Mouse (Mus musculus) left cerebral cortex, adult 6 months (tissue): ENCODE measurements around the gene Gm49318. TPM values are rescaled to one million over a fixed set of nuclear protein-coding genes. Genes with fewer than 3 reads are reported as not detected.

Experiments
- long read RNA-seq, 2 experiments: library from polyadenylated mRNA; unstranded; transcript quantifications; one replicate each; pipeline ENCODE4 v2.0.0; 2019 to 2020
- polyA plus RNA-seq: library from polyadenylated mRNA; unstranded; fragments of <200 nt; fragmentation: Nextera tagmentation; gene quantifications from 2 replicates; pipeline ENCODE4 v1.2.3, GENCODE M21; 2021

Gm49318 gene
- not detected in 2 replicates for polyA plus RNA-seq
- long read RNA-seq, experiment 1, partial matches to known transcripts: 1 of 4 reads
- long read RNA-seq, experiment 1, other reads (novel, unspliced or antisense): 3 of 4 reads
- long read RNA-seq, experiment 2, partial matches to known transcripts: 0 of 1 reads
- long read RNA-seq, experiment 2, other reads (novel, unspliced or antisense): 1 of 1 reads

GRCm38 (mm10) chr9:22070791-22071573, at the start of gene Gm49318, which contains the start of gene Zfp653:
TSS of gene Gm49318 (minus strand) at chr9:22071259.
TSS of gene Zfp653 (minus strand) at chr9:22071376.

GRCm38 (mm10) chr9:22116740-22117426, 45.8 kb upstream of the Gm49318 start, which contains the start of gene Elof1:
TSS of gene Elof1 (minus strand) at chr9:22117172.

GRCm38 (mm10) chr9:22098993-22099696, 28.1 kb upstream of the Gm49318 start, which contains the start of gene Cnn1:
TSS of gene Cnn1 (plus strand) at chr9:22099216.

GRCm38 (mm10) chr9:22085022-22085834, 14.2 kb upstream of the Gm49318 start, which contains the start of gene Ecsit:
TSS of gene Ecsit (minus strand) at chr9:22085438.

GRCm38 (mm10) chr9:22051958-22052254, 19.2 kb downstream of the Gm49318 start, which contains the start of gene Elavl3:
TSS of gene Elavl3 (minus strand) at chr9:22052023.

GRCm38 (mm10) chr9:22002194-22003162, 68.6 kb downstream of the Gm49318 start, which contains the start of the genes Ccdc151 and Prkcsh:
TSS of gene Ccdc151 (minus strand) at chr9:22002634.
TSS of gene Prkcsh (plus strand) at chr9:22002806.

GRCm38 (mm10) chr9:21989230-21990110, 81.6 kb downstream of the Gm49318 start, which contains the start of gene Rgl3:
TSS of gene Rgl3 (minus strand) at chr9:21989446.

Other genes with a start within 250 kb of the Gm49318 start
- not detected in 2 replicates for gene Angptl8, start 235.7 kb downstream of the Gm49318 start, polyA plus RNA-seq
- 3.2 and 3.9 TPM in 2 replicates for gene Dock6, start 218.6 kb downstream of the Gm49318 start, polyA plus RNA-seq
- 6.7 and 6.8 TPM in 2 replicates for gene Rab3d, start 153.1 kb downstream of the Gm49318 start, polyA plus RNA-seq
- 8.4 and 9.2 TPM in 2 replicates for gene Ccdc159, start 143.8 kb downstream of the Gm49318 start, polyA plus RNA-seq
- 87.3 and 88.2 TPM in 2 replicates for gene Tmem205, start 143.7 kb downstream of the Gm49318 start, polyA plus RNA-seq
- gene Plppr2, start 134.2 kb downstream of the Gm49318 start, polyA plus RNA-seq: 75.3 and 142 TPM in 2 replicates
- 6.2 and 17.7 TPM in 2 replicates for gene Swsap1, start 115.5 kb downstream of the Gm49318 start, polyA plus RNA-seq
- 16.7 and 18.2 TPM in 2 replicates for gene Epor, start 107.8 kb downstream of the Gm49318 start, polyA plus RNA-seq
- 1.0 and 1.5 TPM in 2 replicates for gene Rgl3, start 81.8 kb downstream of the Gm49318 start, polyA plus RNA-seq
- 2.7 TPM in 2 replicates for gene Ccdc151, start 68.6 kb downstream of the Gm49318 start, polyA plus RNA-seq
- gene Prkcsh, start 68.5 kb downstream of the Gm49318 start, polyA plus RNA-seq: 24.2 and 25.2 TPM in 2 replicates
- gene Elavl3, start 19.2 kb downstream of the Gm49318 start, polyA plus RNA-seq: 21.2 and 23.5 TPM in 2 replicates
- gene Zfp653, start 117 bp upstream of the Gm49318 start, polyA plus RNA-seq: 3.5 and 4.6 TPM in 2 replicates
- 51.1 and 51.8 TPM in 2 replicates for gene Ecsit, start 14.2 kb upstream of the Gm49318 start, polyA plus RNA-seq
- gene Cnn1, start 28.0 kb upstream of the Gm49318 start, polyA plus RNA-seq: 0.49 and 0.67 TPM in 2 replicates
- 175 and 193 TPM in 2 replicates for gene Elof1, start 45.9 kb upstream of the Gm49318 start, polyA plus RNA-seq
- gene Acp5, start 64.5 kb upstream of the Gm49318 start, polyA plus RNA-seq: 0.21 and 0.39 TPM in 2 replicates
- 173 and 183 TPM in 2 replicates for gene Pigyl, start 85.6 kb upstream of the Gm49318 start, polyA plus RNA-seq
- gene Zfp872, start 116.8 kb upstream of the Gm49318 start, polyA plus RNA-seq: 0.06 TPM in 1 of 2 replicates, not detected in the other
- 11.1 and 12.7 TPM in 2 replicates for gene Zfp809, start 154.5 kb upstream of the Gm49318 start, polyA plus RNA-seq
- gene Zfp599, start 188.6 kb upstream of the Gm49318 start, polyA plus RNA-seq: 1.9 and 3.0 TPM in 2 replicates
- 8.4 and 11.9 TPM in 2 replicates for gene Zfp810, start 236.4 kb upstream of the Gm49318 start, polyA plus RNA-seq